Mouse (Mus musculus) lung, postnatal 14 days (tissue): ENCODE data around the gene Gipc3.

Source experiments
- DNase-seq: peaks from one replicate; pipeline ENCODE4 v3.0.0; 2021

Gene Gipc3

DNA sequence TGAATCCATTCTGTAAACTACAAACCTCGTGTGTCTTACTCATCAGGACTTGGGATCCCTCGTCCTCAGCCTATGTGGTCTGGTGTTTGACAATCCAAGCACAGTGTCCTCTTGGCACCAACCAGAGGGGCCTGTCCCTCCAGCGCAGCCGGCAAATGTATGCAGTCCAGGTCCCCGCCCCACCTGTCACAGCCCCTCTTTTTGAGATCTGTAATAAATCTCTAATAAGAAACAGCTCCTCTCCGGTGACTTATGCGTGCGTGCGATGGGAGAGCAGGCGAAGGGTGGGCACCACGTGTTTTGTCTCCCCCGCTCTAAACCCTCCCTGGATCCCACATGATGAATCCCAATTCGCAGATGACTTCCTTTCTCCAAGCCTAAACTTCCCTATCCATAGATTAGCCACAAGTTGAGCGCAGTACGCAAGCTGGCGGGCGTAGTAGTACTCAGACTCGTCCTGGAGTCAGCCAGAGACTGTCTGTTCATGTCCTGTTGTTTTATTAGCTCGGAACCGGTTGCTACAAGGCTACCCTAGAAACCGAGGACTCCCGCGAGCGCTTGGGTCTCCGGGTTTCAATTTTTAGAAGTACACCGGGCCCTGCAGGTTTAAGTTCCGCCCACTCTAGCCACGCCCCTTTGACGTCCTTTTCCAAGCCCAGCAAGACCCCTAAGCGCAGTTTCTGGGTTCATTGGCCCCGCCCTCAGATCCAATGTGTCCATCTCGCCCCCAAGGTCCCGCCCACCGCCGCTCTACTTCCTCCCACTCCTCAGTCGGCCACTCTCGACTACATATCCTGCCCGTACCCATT lies 23.1 kb downstream of the Gipc3 start:
- peak; percentile 96 for DNase-seq

- no peak for DNase-seq
Observed at GRCm38 (mm10) chr10:81319330-81319699, 23.8 kb downstream of the Gipc3 start.

DNA sequence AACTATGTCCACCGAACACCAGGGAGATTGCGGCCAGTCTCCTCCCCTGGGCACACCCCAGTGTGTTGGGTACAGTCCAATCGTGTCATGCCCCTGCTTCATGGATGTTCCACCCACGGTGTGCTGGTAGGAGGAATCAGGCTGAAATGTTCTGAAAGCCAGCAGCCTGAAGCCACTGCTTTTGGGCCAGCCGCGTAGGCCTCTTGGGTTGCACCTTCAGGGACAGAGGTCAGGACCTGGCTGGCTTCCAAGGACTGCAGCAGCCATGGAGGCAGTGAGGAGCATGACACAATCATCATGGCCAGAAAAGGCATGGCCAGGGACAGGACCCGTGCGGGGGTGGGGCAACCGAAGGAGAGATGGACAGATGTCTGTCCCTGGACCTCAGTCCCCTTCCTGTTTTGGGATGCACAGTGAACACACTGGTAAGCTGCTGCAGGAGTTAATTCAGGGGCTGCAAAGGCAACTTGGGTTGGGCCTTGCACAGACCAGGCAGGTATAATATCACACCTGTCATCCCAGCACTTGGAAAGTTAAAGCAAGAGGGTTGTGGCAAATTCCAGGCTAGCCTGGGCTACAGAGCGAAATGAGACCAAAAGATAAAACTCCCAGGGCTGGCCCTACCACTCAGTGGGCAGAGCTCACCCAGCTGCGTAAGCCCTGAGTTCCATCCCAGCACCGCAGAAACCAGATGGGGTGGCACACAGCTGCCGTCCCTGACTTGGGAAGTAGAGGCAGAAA lies 24.3 kb downstream of the Gipc3 start:
- peak; percentile 43 for DNase-seq

GRCm38 (mm10) chr10:81317273-81317672 lies 25.8 kb downstream of the Gipc3 start:
- DNase-seq = peak; percentile 69

GRCm38 (mm10) chr10:81316338-81317060 lies 26.6 kb downstream of the Gipc3 start:
- DNase-seq = peak; percentile 52

DNA sequence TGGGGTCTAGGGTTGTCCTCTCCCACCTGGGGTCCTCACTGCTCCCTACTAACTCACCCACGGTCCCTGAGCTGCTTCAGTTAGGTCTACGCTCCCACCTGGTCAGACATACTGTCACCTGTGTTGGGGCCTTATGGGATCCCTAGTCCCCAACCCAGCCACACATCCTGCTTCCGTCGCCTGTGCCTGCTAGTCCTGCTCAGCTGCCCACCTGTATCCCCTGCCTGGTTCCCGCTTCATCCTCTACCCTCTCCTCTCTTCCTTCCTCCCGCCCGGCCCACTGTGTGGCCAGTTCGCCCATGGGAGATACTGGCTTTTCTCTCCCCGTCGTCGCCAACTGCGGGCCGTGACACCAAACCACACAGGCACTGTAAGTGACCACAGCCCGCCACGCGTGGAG lies 27.5 kb downstream of the Gipc3 start:
- DNase-seq = no peak

GRCm38 (mm10) chr10:81314201-81314600 lies 28.9 kb downstream of the Gipc3 start:
- no peak for DNase-seq

- no peak for DNase-seq
Observed at GRCm38 (mm10) chr10:81313581-81313980, 29.5 kb downstream of the Gipc3 start.

- no peak for DNase-seq
Observed at GRCm38 (mm10) chr10:81309571-81309970, 33.5 kb downstream of the Gipc3 start.

DNA sequence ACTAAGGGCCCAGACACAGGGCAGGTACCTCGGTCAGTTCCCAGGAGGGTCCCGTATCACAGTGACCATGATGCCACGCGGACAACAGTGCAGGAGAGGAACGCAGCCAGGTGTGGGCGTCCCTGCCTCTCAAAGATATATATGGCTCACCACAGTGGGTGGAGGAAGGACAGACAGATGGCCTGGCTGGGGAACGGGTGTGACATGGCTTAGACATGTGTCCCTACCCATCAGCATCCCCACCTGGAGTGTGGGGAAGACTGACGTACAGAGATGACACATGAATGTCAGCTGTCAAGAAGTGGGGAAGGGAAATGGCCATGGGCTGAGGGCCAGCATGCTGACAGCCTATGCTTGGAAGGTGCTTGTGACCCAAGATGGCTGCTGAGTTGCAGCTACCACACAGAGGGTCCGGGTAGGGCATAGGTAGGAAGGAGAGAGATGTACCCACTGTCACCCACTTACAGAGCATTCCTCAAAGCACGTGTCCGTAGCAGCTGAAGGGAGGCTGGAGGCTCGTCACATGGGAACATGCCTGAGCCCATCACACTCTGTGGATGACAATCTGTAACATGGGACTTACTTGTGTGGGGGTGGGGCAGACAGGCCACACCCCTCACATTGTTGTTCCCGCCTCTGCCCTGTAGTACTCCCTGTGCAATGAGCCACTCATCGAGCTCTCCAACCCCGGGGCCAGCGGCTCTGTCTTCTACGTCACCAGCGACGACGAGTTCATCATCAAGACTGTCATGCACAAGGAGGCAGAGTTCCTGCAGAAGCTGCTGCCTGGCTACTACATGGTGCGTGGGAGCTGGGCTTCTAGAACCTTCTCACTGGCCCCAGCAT lies 36.0 kb downstream of the Gipc3 start:
- DNase-seq = no peak

DNA sequence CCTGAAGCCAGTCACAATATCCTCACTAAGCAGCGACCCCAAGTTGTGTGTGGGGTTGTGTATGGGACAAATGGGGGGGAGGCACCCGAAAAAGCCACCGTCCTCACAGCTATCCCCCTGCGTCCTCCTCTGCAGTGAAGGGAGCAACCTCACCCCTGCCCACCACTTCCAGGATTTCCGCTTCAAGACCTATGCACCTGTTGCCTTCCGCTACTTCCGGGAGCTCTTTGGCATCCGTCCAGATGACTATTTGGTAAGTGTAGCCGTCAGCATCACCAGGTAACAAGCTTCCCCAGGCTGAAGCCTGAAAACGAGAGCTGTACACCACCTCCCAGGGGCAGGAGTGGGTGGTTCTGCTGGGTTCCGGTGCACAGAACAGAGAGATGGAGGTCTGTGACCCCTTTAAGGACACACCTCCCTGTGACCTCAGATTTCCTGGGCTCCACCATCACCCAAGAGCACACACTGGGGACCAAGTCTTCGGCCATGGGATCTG lies 36.8 kb downstream of the Gipc3 start:
- DNase-seq = no peak

- no peak for DNase-seq
Observed at GRCm38 (mm10) chr10:81305663-81306062, 37.4 kb downstream of the Gipc3 start.

GRCm38 (mm10) chr10:81304597-81305238 lies 38.3 kb downstream of the Gipc3 start:
- peak; percentile 69 for DNase-seq

GRCm38 (mm10) chr10:81303761-81304160 lies 39.3 kb downstream of the Gipc3 start:
- DNase-seq = no peak

GRCm38 (mm10) chr10:81303258-81303657 lies 39.8 kb downstream of the Gipc3 start:
- DNase-seq = no peak

GRCm38 (mm10) chr10:81302781-81303218 lies 40.3 kb downstream of the Gipc3 start:
- DNase-seq = peak; percentile 40

GRCm38 (mm10) chr10:81302288-81302687 lies 40.8 kb downstream of the Gipc3 start:
- no peak for DNase-seq

GRCm38 (mm10) chr10:81301321-81301720 lies 41.7 kb downstream of the Gipc3 start:
- no peak for DNase-seq

GRCm38 (mm10) chr10:81300352-81300907 lies 42.6 kb downstream of the Gipc3 start:
- DNase-seq = no peak

DNA sequence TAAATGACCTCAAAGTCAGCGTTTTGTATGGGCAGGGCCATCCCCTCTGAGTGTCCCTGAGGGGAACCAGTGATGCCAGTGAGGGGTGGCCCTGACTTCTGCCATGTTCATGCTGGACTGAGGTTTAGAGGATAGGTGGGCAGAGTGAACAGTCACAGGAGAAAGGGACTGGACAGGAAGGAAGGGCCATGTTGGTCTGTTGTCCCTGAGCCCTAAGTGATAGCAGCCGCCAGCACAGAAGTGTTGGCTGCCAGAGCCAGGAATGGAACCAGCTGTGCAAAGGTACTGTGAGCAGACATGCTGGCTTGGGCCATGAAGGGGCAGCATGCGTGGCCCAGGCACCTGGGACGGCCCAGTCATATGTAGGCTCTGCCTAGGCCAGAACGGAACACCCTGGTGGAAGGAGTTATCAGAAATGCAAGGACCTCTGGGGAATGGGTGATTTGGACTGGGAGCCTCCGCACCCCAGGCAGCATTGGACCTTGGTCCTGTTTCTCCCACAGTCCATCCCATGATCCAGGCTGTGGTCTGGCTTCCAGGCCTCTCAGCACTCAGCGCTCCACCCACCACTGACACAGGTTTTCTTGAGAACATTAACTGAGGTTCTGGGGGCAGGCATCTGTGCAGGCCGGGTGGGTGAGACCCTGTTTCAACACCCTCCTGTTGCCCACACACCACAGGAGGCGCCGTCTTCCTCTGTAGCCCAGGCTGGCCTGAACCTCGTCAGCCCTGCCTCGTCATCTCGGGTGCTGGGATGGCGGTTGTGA lies 43.3 kb downstream of the Gipc3 start:
- DNase-seq = no peak
